Mouse (Mus musculus): ENCODE data around the gene Nfkb1.

- TF ChIP-seq CEBPB (IDR thresholded peaks at IDR 0.05; ENCODE audit: low read depth) (no peak), CTCF (IDR thresholded peaks at IDR 0.05; ENCODE audit: control insufficient read depth, insufficient read depth, insufficient read length) (no peak), USF1 (IDR thresholded peaks at IDR 0.05; ENCODE audit: low read depth) (no peak), MYOG (IDR thresholded peaks at IDR 0.05; ENCODE audit: control insufficient read depth, extremely low read depth, insufficient read length) (no peak), MAX (IDR thresholded peaks at IDR 0.05) (no peak)
These were observed 29.0 kb downstream of the Nfkb1 start for GRCm38 (mm10) chr3:135662139-135662864.

All from C2C12 (cell line).